Mouse (Mus musculus): ENCODE measurements around the gene Zbed3.

- TF ChIP-seq CTCF (IDR thresholded peaks at IDR 0.05; ENCODE audit: borderline replicate concordance, insufficient read depth, low read depth, low read length) = no peak
- TF ChIP-seq POLR2A (IDR thresholded peaks at IDR 0.05; ENCODE audit: borderline replicate concordance, insufficient read depth, low read length) = no peak
Measured at GRCm38 (mm10) chr13:95328767-95329166, 5.4 kb downstream of the Zbed3 start.

Measured in cerebellum, adult 2 months (tissue).